Mouse (Mus musculus) myocyte (in vitro differentiated cells): ENCODE measurements at regions not wholly inside any gene's neighbourhood (a gene's known extent, or its start where the extent isn't known, plus 50 kb on each side); places are given as distances from the start of the nearest gene placed in this dataset.

Experiments used
- CEBPB ChIP-seq: IDR thresholded peaks from 2 replicates; pipeline ENCODE4 v1.6.1; 2011; ENCODE audit warnings: mild to moderate bottlenecking, moderate library complexity; ENCODE audit not compliant: poor library complexity, insufficient read depth, severe bottlenecking
- E2F4 ChIP-seq: IDR thresholded peaks from one replicate; pipeline ENCODE4 v1.6.1; 2011; ENCODE audit warnings: mild to moderate bottlenecking, control low read depth, moderate library complexity; ENCODE audit not compliant: insufficient read depth
- MAX ChIP-seq: IDR thresholded peaks from one replicate; pipeline ENCODE4 v1.6.1; 2011; ENCODE audit warnings: low read depth, mild to moderate bottlenecking, control low read depth
- MYOD1 ChIP-seq, 3 experiments: IDR thresholded peaks; one replicate each; pipeline ENCODE4 v1.6.1; 2011; ENCODE audit warnings: control low read depth in 2 of 3, low read depth in 2 of 3, mild to moderate bottlenecking in 2 of 3, moderate library complexity in 1 of 3; ENCODE audit not compliant: insufficient read length in 2 of 3, control insufficient read depth in 1 of 3
- MYOG ChIP-seq, 3 experiments: IDR thresholded peaks; one replicate each; pipeline ENCODE4 v1.6.1; 2011; ENCODE audit warnings: control low read depth in 2 of 3, low read depth in 2 of 3, mild to moderate bottlenecking in 2 of 3; ENCODE audit not compliant: insufficient read length in 2 of 3, control insufficient read depth in 1 of 3, insufficient read depth in 1 of 3
- POLR2A ChIP-seq: IDR thresholded peaks from one replicate; pipeline ENCODE4 v1.6.1; 2011; ENCODE audit warnings: low read depth, mild to moderate bottlenecking, control low read depth, moderate library complexity; ENCODE audit not compliant: insufficient read length
- POLR2AphosphoS2 ChIP-seq: IDR thresholded peaks from one replicate; pipeline ENCODE4 v1.6.1; 2011; ENCODE audit warnings: low read depth, control low read depth; ENCODE audit not compliant: insufficient read length
- SRF ChIP-seq: IDR thresholded peaks from one replicate; pipeline ENCODE4 v1.6.1; 2011; ENCODE audit warnings: low read depth; ENCODE audit not compliant: control insufficient read depth, insufficient read length
- TCF12 ChIP-seq: IDR thresholded peaks from one replicate; pipeline ENCODE4 v1.6.1; 2011; ENCODE audit warnings: mild to moderate bottlenecking, control low read depth; ENCODE audit not compliant: poor library complexity, insufficient read depth, severe bottlenecking
- TCF3 ChIP-seq: IDR thresholded peaks from one replicate; pipeline ENCODE4 v1.6.1; 2011; ENCODE audit warnings: low read depth, control low read depth; ENCODE audit not compliant: insufficient read length
- USF1 ChIP-seq: IDR thresholded peaks from one replicate; pipeline ENCODE4 v1.6.1; 2011; ENCODE audit warnings: low read depth, mild to moderate bottlenecking, control low read depth, moderate library complexity

DNA sequence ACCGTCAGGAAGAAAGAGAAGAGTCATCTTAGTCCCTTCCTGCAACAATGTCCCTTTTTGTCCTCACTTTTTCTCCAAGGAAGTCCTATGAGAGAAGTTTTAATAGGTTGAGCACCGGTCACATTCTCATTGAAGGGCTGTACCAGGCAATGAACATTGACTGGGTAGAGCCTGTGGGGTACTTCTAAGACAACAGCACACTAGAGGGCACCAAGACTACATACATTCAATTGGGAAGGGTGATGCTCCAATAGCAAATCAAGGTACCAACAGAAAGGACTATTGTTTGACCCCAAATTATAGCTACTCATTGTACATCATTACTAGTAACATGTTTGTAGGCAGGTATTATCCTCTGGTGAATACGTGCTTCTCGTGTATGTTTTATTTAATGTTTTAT, 84.3 kb downstream of the Gm12689 start:
- TF ChIP-seq POLR2A (no peak), POLR2AphosphoS2 (no peak), USF1 (no peak), CEBPB (no peak), TCF12 (no peak), E2F4 (no peak), MYOD1 (IDR thresholded peaks at IDR 0.05; ENCODE audit: control insufficient read depth in 1 of 3, insufficient read length in 2 of 3, low read depth in 2 of 3) (no peak), MAX (no peak), MYOG (IDR thresholded peaks at IDR 0.05; ENCODE audit: control insufficient read depth in 1 of 3, insufficient read depth in 1 of 3, insufficient read length in 2 of 3, low read depth in 2 of 3) (no peak), TCF3 (no peak), SRF (no peak)
